Mouse (Mus musculus) cerebellum, postnatal 10 days (tissue): ENCODE data around the gene Micall2.
"Not testable (repeated sequence)": the region's sequence is repeated elsewhere in the genome, so short reads cannot be mapped to it uniquely, and the experiment has no call there.

Experiments used
- DNase-seq, 2 experiments: peaks; one replicate each; pipeline ENCODE4 v3.0.0; 2021; ENCODE audit warnings: mixed read lengths in 2 of 2

The Micall2 gene

GRCm38 (mm10) chr5:139735677-139736503, at the start of gene Micall2:
Gene Micall2 (minus strand): TSS chr5:139736336.
- DNase-seq, result peak; percentile 92 to 94

GRCm38 (mm10) chr5:139781406-139781805, 45.3 kb upstream of the Micall2 start:
- DNase-seq, result no peak

- DNase-seq, result no peak
These were observed 40.8 kb upstream of the Micall2 start for GRCm38 (mm10) chr5:139776966-139777365.

- DNase-seq, result peak; percentile 98 to 99
These were observed 39.2 kb upstream of the Micall2 start, which contains the start of gene Ints1 for GRCm38 (mm10) chr5:139775216-139775926. Gene Ints1 (minus strand): TSS chr5:139775674.

- no peak for DNase-seq
These were observed 32.1 kb upstream of the Micall2 start for GRCm38 (mm10) chr5:139768216-139768615.

- peak; percentile 57 to 62 for DNase-seq
These were observed 28.2 kb upstream of the Micall2 start for GRCm38 (mm10) chr5:139764296-139764695.

- no peak for DNase-seq
These were observed 22.0 kb upstream of the Micall2 start for GRCm38 (mm10) chr5:139758096-139758495.

- DNase-seq, result peak; percentile 59 to 62
These were observed 20.4 kb upstream of the Micall2 start for GRCm38 (mm10) chr5:139756586-139756985.

- no peak for DNase-seq
These were observed 20.0 kb upstream of the Micall2 start for GRCm38 (mm10) chr5:139756135-139756534.

- DNase-seq, result peak; percentile 81 to 85
These were observed 18.6 kb upstream of the Micall2 start for GRCm38 (mm10) chr5:139754753-139755152.

GRCm38 (mm10) chr5:139750535-139750934, 14.4 kb upstream of the Micall2 start:
- peak; percentile 86 to 89 for DNase-seq

GRCm38 (mm10) chr5:139749413-139750125, 13.4 kb upstream of the Micall2 start:
- peak; percentile 71 to 73 for DNase-seq

GRCm38 (mm10) chr5:139745771-139746170, 9.6 kb upstream of the Micall2 start:
- peak; percentile 80 to 84 for DNase-seq

GRCm38 (mm10) chr5:139742640-139743039, 6.5 kb upstream of the Micall2 start:
- not testable (repeated sequence) for DNase-seq

GRCm38 (mm10) chr5:139738592-139739315, 2.6 kb upstream of the Micall2 start:
- DNase-seq, result no peak

- no peak for DNase-seq
These were observed 1.9 kb upstream of the Micall2 start for GRCm38 (mm10) chr5:139737841-139738591.

GRCm38 (mm10) chr5:139736504-139736940, 386 bp upstream of the Micall2 start:
- DNase-seq, result no peak

GRCm38 (mm10) chr5:139734746-139735145, 1.4 kb downstream of the Micall2 start:
- no peak for DNase-seq

- DNase-seq, result no peak
These were observed 2.1 kb downstream of the Micall2 start for GRCm38 (mm10) chr5:139734016-139734415.

- no peak for DNase-seq
These were observed 3.5 kb downstream of the Micall2 start for GRCm38 (mm10) chr5:139732634-139733107.

- peak; percentile 77 to 81 for DNase-seq
These were observed 5.2 kb downstream of the Micall2 start for GRCm38 (mm10) chr5:139730712-139731486.
